Mouse (Mus musculus): Measurements from ENCODE around the gene Igf2bp3.
A peak's percentile ranks its signal among the peaks of the same experiment; 100 is the strongest.

- TF ChIP-seq CTCF (conservative IDR thresholded peaks at IDR 0.05 in 1 of 2, IDR thresholded peaks at IDR 0.05 in 1 of 2; ENCODE audit: low read depth in 2 of 2, low read length in 2 of 2) = peak; percentile 44 to 60
- no peak for TF ChIP-seq MXI1 (IDR thresholded peaks at IDR 0.05; ENCODE audit: low read depth, low read length)
- no peak for TF ChIP-seq POLR2A (IDR thresholded peaks at IDR 0.05; ENCODE audit: low read depth, low read length)
Observed at GRCm38 (mm10) chr6:49233356-49233755, 18.6 kb upstream of the Igf2bp3 start.
